Mouse (Mus musculus) NIH3T3 (cell line): ENCODE results near the gene Myo3a.
A peak's percentile ranks its signal among the peaks of the same experiment; 100 is the strongest.

ENCODE experiments used
- DNase-seq: peaks from one replicate; pipeline ENCODE4 v3.0.0-alpha.2; 2012; ENCODE audit warnings: low read depth

Gene Myo3a

GRCm38 (mm10) chr2:22620978-22621827, 393.9 kb downstream of the Myo3a start:
- no peak for DNase-seq

GRCm38 (mm10) chr2:22621828-22622731, 394.8 kb downstream of the Myo3a start, which contains the start of gene Gad2:
TSS of gene Gad2 (plus strand) at chr2:22622205.
- no peak for DNase-seq

GRCm38 (mm10) chr2:22623111-22624070, 396.1 kb downstream of the Myo3a start:
- no peak for DNase-seq

GRCm38 (mm10) chr2:22624188-22624975, 397.1 kb downstream of the Myo3a start:
- no peak for DNase-seq

GRCm38 (mm10) chr2:22625096-22625960, 398.0 kb downstream of the Myo3a start:
- DNase-seq: no peak

GRCm38 (mm10) chr2:22627147-22627666, 399.9 kb downstream of the Myo3a start:
- DNase-seq: no peak

GRCm38 (mm10) chr2:22627819-22628432, 400.6 kb downstream of the Myo3a start:
- DNase-seq: no peak

- peak; percentile 32 for DNase-seq
These were observed 407.5 kb downstream of the Myo3a start for GRCm38 (mm10) chr2:22634766-22635165.

GRCm38 (mm10) chr2:22646134-22646533, 418.8 kb downstream of the Myo3a start:
- DNase-seq: no peak

GRCm38 (mm10) chr2:22648394-22648793, 421.1 kb downstream of the Myo3a start:
- peak; percentile 6 for DNase-seq

- DNase-seq: no peak
These were observed 424.5 kb downstream of the Myo3a start for GRCm38 (mm10) chr2:22651826-22652225.

GRCm38 (mm10) chr2:22663731-22664130, 436.4 kb downstream of the Myo3a start:
- no peak for DNase-seq
